Mouse (Mus musculus) liver, embryonic 16.5 days (tissue): Measurements from ENCODE around the gene Rpl23. TPM values are rescaled to one million over a fixed set of nuclear protein-coding genes. Genes with fewer than 3 reads are reported as not detected.

Experiments used
- ATAC-seq: fragments of 200-750 bp; cut with Nextera tagmentation; 2 replicates; pipeline ENCODE4 v1.8.0; 2017; ENCODE audit warnings: low read depth, mild to moderate bottlenecking, moderate number of reproducible peaks, moderate library complexity
- H3K27ac ChIP-seq: fragments of 300-500 bp; sonication (generic); 2 replicates; pipeline ENCODE4 v1.5.1; 2014; ENCODE audit warnings: mild to moderate bottlenecking, low read length
- H3K27me3 ChIP-seq: fragments of 300-500 bp; sonication (generic); 2 replicates; pipeline ENCODE4 v1.6.1; 2014; ENCODE audit warnings: low read depth, low read length, mixed read lengths; ENCODE audit not compliant: control insufficient read depth, insufficient read depth
- H3K36me3 ChIP-seq: fragments of 300-500 bp; sonication (generic); 2 replicates; pipeline ENCODE4 v1.6.1; 2014; ENCODE audit warnings: mild to moderate bottlenecking; ENCODE audit not compliant: control insufficient read depth, insufficient read depth
- H3K4me1 ChIP-seq: fragments of 300-500 bp; sonication (generic); 2 replicates; pipeline ENCODE4 v1.6.1; 2014; ENCODE audit warnings: low read depth, low read length, mixed read lengths; ENCODE audit not compliant: control insufficient read depth
- H3K4me2 ChIP-seq: fragments of 300-500 bp; sonication (generic); 2 replicates; pipeline ENCODE4 v1.6.1; 2014; ENCODE audit warnings: low read depth, low read length, mixed read lengths
- H3K4me3 ChIP-seq: fragments of 300-500 bp; sonication (generic); 2 replicates; pipeline ENCODE4 v1.5.1; 2014; ENCODE audit warnings: low read depth, mild to moderate bottlenecking, low read length
- H3K9ac ChIP-seq: fragments of 300-500 bp; sonication (generic); 2 replicates; pipeline ENCODE4 v1.6.1; 2014; ENCODE audit warnings: low read depth, low read length
- H3K9me3 ChIP-seq: fragments of 300-500 bp; sonication (generic); replicated peaks from 2 replicates; pipeline ENCODE4 v1.6.1; 2016; ENCODE audit warnings: low read length; ENCODE audit not compliant: control insufficient read depth
- WGBS: fragments of 180-500 bp; shearing (Covaris S2); extraction: QIAGEN DNeasy Blood & Tissue Kit; methylation state at CpG from one replicate; pipeline ENCODE4 v1.1.7; 2014; ENCODE audit not compliant: insufficient replicate concordance; 5-methylcytosine and 5-hydroxymethylcytosine counted together
- polyA plus RNA-seq: library from polyadenylated mRNA; unstranded; fragments of >200 nt; fragmentation: Nextera tagmentation; extraction: Ambion mirVana; gene quantifications from 2 replicates; pipeline ENCODE4 v1.2.1, GENCODE M21; 2015

Gene Rpl23
- polyA plus RNA-seq, 1 experiment from 2014 or later, result 232 TPM

DNA sequence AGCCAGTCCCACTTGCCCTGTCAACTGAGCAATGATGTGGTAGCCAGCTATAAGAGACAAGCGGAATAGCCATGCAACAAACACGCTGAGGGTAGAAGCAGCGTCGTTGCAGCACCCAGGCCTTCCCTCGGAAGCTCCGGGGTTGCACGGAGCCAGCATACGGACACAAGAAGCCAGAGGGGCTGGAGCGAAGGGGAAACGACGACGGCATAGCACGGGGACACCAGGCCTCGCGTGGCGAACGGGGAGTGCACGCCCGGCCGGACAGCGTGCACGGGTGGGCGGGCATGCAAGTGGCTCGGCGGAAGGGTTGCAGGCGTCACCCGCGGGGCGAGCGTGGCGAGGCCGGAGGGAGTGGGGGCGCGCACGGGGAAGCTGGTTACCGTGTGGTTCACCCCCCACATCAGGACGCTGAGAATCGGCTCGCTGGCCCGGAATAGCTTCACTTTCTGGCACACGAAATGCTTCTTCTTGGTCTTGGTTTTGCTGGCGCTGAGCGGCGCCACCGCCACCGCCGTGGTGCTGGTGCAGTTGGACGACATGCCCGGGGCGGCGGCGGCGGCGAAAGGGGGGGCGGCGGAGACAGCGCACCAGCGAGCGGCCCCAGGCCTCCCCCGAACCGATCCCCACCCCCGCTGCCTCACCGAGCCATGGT lies 38.0 kb downstream of the Rpl23 start, which contains the start of gene Pip4k2b:
Gene Pip4k2b (minus strand): TSS at position 642 of the 655 bp plus-strand sequence.
- H3K27ac ChIP-seq, result peak within 1 kb of the TSS; percentile 88
- H3K4me1 ChIP-seq, result peaks cover 27% of the 10 kb centered on the region
- peak within 1 kb of the TSS; percentile 98 for H3K4me2 ChIP-seq
- peak within 1 kb of the TSS; percentile 85 for H3K4me3 ChIP-seq
- H3K9ac ChIP-seq, result peak within 1 kb of the TSS; percentile 92
- peak; percentile 22 for ATAC-seq
- WGBS, result under 1% methylated on average over 52 of the region's 63 CpGs
- no peaks in the 10 kb centered on the region for H3K9me3 ChIP-seq
- H3K36me3 ChIP-seq, result peaks cover 5% of the 10 kb centered on the region
- H3K27me3 ChIP-seq, result no peaks in the 10 kb centered on the region

DNA sequence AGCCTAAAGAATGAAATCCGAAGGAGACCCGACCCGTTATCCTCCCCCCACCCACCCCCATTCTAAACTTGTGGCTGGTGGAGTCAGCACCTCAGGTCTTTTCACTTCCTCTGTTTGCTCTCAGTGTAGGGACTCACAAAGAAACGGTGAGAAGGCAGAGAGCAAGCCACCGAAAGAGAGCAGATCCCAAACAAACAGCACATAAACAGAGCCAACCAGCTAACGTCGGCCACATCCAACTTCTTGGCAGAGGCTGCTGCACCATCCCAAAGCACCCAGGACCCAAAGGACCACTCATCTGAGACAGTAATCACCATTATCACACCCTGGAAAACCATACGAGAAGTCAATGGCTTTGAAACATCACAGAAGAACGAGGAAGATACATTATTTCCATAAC lies 38.8 kb downstream of the Rpl23 start:
- H3K27ac ChIP-seq, result 0 out of 2 replicates have a peak overlapping the region, but pooled peaks have one; percentile 6
- peak overlapping the region; percentile 98 for H3K4me2 ChIP-seq
- H3K27me3 ChIP-seq, result no peaks in the 10 kb centered on the region
- peak overlapping the region; percentile 85 for H3K4me3 ChIP-seq
- H3K9ac ChIP-seq, result peak overlapping the region; percentile 90
- peaks cover 5% of the 10 kb centered on the region for H3K36me3 ChIP-seq
- no peak for ATAC-seq
- H3K9me3 ChIP-seq, result no peaks in the 10 kb centered on the region
- peaks cover 27% of the 10 kb centered on the region for H3K4me1 ChIP-seq
- WGBS, result 5% methylated on average over 9 of the region's 9 CpGs

DNA sequence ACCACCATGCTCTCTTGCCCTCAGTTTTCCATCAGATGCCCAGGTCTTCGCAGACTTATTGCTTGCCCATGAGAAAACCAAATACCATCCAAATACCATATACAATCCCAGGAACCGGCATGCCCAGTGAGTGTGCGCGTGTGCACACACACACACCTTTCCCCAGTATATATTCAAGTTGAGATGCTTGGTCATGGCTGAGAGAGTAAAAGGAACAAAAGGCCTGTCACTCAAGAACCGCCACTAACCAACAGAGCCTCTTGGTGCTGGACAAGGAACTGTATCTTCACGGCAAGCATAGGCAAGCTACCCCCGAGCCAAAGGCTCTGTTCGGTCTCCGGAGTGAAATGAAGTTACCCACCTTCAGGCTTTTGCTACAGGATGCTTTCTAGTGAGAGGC lies 39.6 kb downstream of the Rpl23 start:
- H3K9me3 ChIP-seq, result no peaks in the 10 kb centered on the region
- peak overlapping the region; percentile 98; the same call in 1 of the 2 replicates for H3K4me2 ChIP-seq
- peaks cover under 1% of the 10 kb centered on the region for H3K36me3 ChIP-seq
- H3K4me3 ChIP-seq, result peak overlapping the region; percentile 85; the same call in 1 of the 2 replicates
- H3K27ac ChIP-seq, result no peak overlapping the region
- no peak overlapping the region for H3K9ac ChIP-seq
- ATAC-seq, result no peak
- 63% methylated on average over 9 of the region's 9 CpGs for WGBS
- no peaks in the 10 kb centered on the region for H3K27me3 ChIP-seq
- peaks cover 27% of the 10 kb centered on the region for H3K4me1 ChIP-seq

DNA sequence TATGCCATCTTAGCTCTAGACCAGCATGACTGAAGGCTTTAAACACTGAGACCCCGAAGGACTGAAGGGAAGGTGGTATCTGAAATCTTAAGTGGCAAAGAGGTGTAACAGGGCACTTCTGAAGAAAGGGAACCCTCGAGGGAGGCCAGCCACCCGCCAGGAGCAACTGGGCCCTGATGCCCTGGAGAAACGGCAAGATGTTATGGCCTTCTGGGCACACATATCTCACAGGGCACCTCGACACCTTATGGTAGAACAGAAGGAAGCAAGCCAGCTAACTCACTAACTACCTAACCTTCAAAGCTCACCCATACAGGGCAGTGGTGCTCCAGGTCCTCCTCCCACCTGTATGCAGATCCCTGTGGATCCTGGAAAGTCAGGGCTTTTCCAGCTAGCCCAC lies 40.1 kb downstream of the Rpl23 start:
- no peak overlapping the region for H3K4me3 ChIP-seq
- H3K27ac ChIP-seq, result no peak overlapping the region
- WGBS, result 75% methylated on average over 5 of the region's 5 CpGs
- no peak for ATAC-seq
- H3K4me2 ChIP-seq, result no peak overlapping the region
- no peaks in the 10 kb centered on the region for H3K36me3 ChIP-seq
- H3K9me3 ChIP-seq, result no peaks in the 10 kb centered on the region
- no peak overlapping the region for H3K9ac ChIP-seq
- H3K27me3 ChIP-seq, result no peaks in the 10 kb centered on the region
- peaks cover 27% of the 10 kb centered on the region for H3K4me1 ChIP-seq

DNA sequence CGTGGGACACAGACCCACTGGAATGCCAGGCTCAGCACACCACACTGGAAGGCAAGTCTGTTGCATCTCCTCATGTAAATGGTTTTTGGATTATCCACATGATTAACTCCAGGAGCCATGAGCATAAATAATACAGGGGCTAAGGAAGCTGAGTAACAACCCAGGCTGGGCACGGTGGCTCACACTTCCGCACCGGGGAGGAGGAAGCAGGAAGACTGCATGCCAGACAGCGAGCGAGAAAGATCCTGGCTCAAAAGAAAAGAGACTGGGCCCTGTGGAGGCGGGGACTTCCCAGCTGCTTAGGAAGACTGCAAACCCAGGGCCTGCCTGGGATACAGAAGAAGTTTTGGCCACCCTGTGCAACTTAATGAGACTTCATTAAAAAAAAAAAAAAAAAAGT lies 42.0 kb downstream of the Rpl23 start:
- no peak for ATAC-seq
- Histone ChIP-seq H3K27me3 (no peaks in the 10 kb centered on the region), H3K4me3 (no peak overlapping the region), H3K27ac (no peak overlapping the region), H3K4me2 (no peak overlapping the region), H3K4me1 (peaks cover 22% of the 10 kb centered on the region), H3K36me3 (no peaks in the 10 kb centered on the region), H3K9ac (no peak overlapping the region), H3K9me3 (no peaks in the 10 kb centered on the region)
- WGBS, result 52% methylated on average over 7 of the region's 7 CpGs

DNA sequence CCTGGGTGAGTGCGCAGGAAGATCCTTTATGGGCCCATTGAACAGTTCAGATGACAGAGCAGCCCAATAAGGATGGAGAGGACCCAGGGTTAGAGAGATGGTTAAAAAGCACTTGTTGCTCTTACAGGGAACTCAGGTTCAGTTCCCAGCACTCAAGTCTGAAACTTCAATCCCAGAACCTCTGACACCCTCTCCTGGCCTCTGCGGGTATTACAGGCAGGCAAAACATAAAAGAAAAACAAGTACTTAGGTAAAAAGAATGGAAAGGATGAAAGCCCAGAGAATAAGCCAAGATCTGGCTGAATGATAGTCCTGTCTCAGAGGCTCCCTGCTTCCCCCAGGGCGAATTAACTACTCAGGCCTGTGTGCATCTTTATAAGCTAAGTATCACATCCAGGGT lies 43.1 kb downstream of the Rpl23 start:
- Histone ChIP-seq H3K27me3 (no peaks in the 10 kb centered on the region), H3K4me2 (no peak overlapping the region), H3K4me1 (peaks cover 21% of the 10 kb centered on the region), H3K4me3 (no peak overlapping the region), H3K9me3 (no peaks in the 10 kb centered on the region), H3K27ac (no peak overlapping the region), H3K9ac (no peak overlapping the region), H3K36me3 (no peaks in the 10 kb centered on the region)
- no peak for ATAC-seq
- WGBS, result 78% methylated on average over 3 of the region's 3 CpGs

DNA sequence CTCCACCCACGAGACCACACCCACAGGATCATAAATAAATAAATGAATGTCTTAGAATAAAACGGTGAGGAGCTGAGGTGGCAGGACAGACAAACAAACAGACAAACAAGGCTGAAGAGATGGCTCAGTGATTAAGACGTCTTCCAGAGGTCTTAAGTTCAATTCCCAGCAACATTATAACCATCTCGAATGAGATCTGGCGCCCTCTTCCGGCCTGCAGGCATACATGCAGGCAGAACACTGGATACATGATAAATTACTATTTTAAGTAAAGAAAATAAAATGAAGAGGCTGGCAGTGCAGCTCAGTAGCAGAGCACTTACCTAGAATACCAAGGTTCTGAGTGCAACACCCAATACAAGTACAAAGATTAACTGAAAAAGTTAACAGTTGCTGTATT lies 43.5 kb downstream of the Rpl23 start:
- no peaks in the 10 kb centered on the region for H3K36me3 ChIP-seq
- H3K27ac ChIP-seq, result no peak overlapping the region
- H3K9me3 ChIP-seq, result no peaks in the 10 kb centered on the region
- H3K4me1 ChIP-seq, result peaks cover 17% of the 10 kb centered on the region
- no peak overlapping the region for H3K4me2 ChIP-seq
- no peak overlapping the region for H3K4me3 ChIP-seq
- 56% methylated on average over 6 of the region's 6 CpGs for WGBS
- no peak overlapping the region for H3K9ac ChIP-seq
- ATAC-seq, result no peak
- H3K27me3 ChIP-seq, result no peaks in the 10 kb centered on the region

DNA sequence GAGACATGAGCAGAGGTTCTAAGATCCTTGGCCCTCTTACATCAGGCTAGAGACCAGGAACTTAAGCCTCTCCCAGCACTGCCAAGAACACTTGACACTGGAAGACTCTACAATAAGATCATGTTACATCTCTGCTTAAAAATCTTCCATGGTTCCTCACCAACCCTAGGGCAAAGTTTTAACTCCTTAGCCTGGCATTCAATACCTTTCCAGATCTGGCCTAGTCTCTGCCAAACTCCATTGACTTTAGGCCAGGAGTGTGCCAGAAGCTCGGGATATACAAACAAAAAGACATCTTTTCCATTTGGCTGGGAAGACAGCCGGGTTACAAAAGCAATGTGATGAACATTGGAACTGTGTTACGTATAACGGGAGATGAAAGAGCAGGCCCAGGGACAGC lies 44.6 kb downstream of the Rpl23 start:
- Histone ChIP-seq H3K4me3 (no peak overlapping the region), H3K27ac (no peak overlapping the region), H3K36me3 (no peaks in the 10 kb centered on the region), H3K4me1 (peaks cover 7% of the 10 kb centered on the region), H3K9me3 (no peaks in the 10 kb centered on the region), H3K27me3 (no peaks in the 10 kb centered on the region), H3K4me2 (no peak overlapping the region), H3K9ac (no peak overlapping the region)
- no peak for ATAC-seq
- WGBS, result 66% methylated on average over 4 of the region's 4 CpGs

DNA sequence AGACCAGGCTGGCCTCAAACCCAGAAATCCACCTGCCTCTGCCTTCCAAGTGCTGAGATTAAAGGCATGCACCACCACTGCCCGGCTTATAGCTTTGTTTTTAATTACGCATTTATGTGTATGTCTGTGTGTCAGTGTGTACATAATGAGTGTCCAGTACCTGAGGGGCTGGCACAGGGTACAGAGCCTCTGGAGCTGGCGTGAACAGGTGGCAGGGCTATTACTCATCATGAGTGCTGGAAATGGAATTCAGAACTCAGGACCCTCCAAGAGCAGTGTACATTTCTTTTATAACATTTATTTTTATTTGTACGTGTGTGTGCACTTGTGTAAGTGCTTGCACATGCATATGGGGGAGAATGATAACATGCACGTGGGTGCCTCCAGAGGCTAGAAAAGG lies 45.6 kb downstream of the Rpl23 start:
- WGBS, result 68% methylated on average over 5 of the region's 5 CpGs
- no peaks in the 10 kb centered on the region for H3K36me3 ChIP-seq
- H3K9ac ChIP-seq, result no peak overlapping the region
- no peak overlapping the region for H3K4me3 ChIP-seq
- H3K27ac ChIP-seq, result no peak overlapping the region
- H3K4me2 ChIP-seq, result no peak overlapping the region
- H3K9me3 ChIP-seq, result no peaks in the 10 kb centered on the region
- H3K4me1 ChIP-seq, result peaks cover 7% of the 10 kb centered on the region
- no peaks in the 10 kb centered on the region for H3K27me3 ChIP-seq
- no peak for ATAC-seq
